ENCODE assay signal across 1 mouse cellular context in genomic region chr2:130655660-130656339, GRCm38 (mm10).
TF ChIP-seq lines count a peak whose summit lies in the region.

No protein-coding gene starts in this region.

TF ChIP-seq in MEL, 35 proteins besides CTCF, POLR2A, EP300 and RAD21:
- peak; percentile 77; the same call in 1 of the 2 replicates for TF ChIP-seq MEF2A (IDR thresholded peaks at IDR 0.05; ENCODE audit: extremely low read depth, insufficient replicate concordance, low read depth, low read length, poor library complexity, severe bottlenecking)
- peak; percentile 96 for TF ChIP-seq GATA1 (IDR thresholded peaks at IDR 0.05; ENCODE audit: low read depth, low read length)
- no peak for TF ChIP-seq ZKSCAN1 (IDR thresholded peaks at IDR 0.05; ENCODE audit: low read depth, low read length)
- no peak for TF ChIP-seq KAT2A (conservative IDR thresholded peaks at IDR 0.05; ENCODE audit: low read depth, low read length)
- TF ChIP-seq BHLHE40 (IDR thresholded peaks at IDR 0.05; ENCODE audit: borderline replicate concordance, low read depth, low read length): no peak
- no peak for TF ChIP-seq POLR2AphosphoS2 (IDR thresholded peaks at IDR 0.05; ENCODE audit: low read length)
- no peak for TF ChIP-seq ZMIZ1 (IDR thresholded peaks at IDR 0.05; ENCODE audit: low read depth, low read length)
- no peak for TF ChIP-seq NRF1 (IDR thresholded peaks at IDR 0.05; ENCODE audit: insufficient read depth, low read depth, low read length, poor library complexity, severe bottlenecking)
- TF ChIP-seq ZNF384 (IDR thresholded peaks at IDR 0.05; ENCODE audit: low read depth, low read length): no peak
- no peak for TF ChIP-seq USF2 (IDR thresholded peaks at IDR 0.05; ENCODE audit: borderline replicate concordance in 1 of 2, insufficient read depth in 1 of 2, low read depth in 1 of 2, low read length in 2 of 2)
- TF ChIP-seq NELFE (IDR thresholded peaks at IDR 0.05; ENCODE audit: low read depth, low read length): no peak
- TF ChIP-seq MAZ (IDR thresholded peaks at IDR 0.05; ENCODE audit: low read depth, low read length): no peak
- peak; percentile 58; the same call in 1 of the 2 replicates for TF ChIP-seq MAFK (IDR thresholded peaks at IDR 0.05; ENCODE audit: borderline replicate concordance, low read depth, low read length)
- no peak for TF ChIP-seq E2F4 (IDR thresholded peaks at IDR 0.05; ENCODE audit: borderline replicate concordance, low read depth, low read length)
- TF ChIP-seq ETS1 (IDR thresholded peaks at IDR 0.05; ENCODE audit: low read depth, low read length): peak; percentile 93
- TF ChIP-seq HCFC1 (IDR thresholded peaks at IDR 0.05; ENCODE audit: low read depth, low read length): peak; percentile 21; the same call in 1 of the 2 replicates
- 0 out of 2 replicates have a peak, but pooled peaks have one; percentile 19 for TF ChIP-seq JUND (IDR thresholded peaks at IDR 0.05; ENCODE audit: low read depth, low read length)
- TF ChIP-seq MYC (IDR thresholded peaks at IDR 0.05; ENCODE audit: low read depth, low read length): no peak
- no peak for TF ChIP-seq GABPA (IDR thresholded peaks at IDR 0.05; ENCODE audit: low read depth, low read length)
- no peak for TF ChIP-seq ZC3H11A (IDR thresholded peaks at IDR 0.05; ENCODE audit: low read depth, low read length)
- TF ChIP-seq ELF1 (IDR thresholded peaks at IDR 0.05; ENCODE audit: low read depth, low read length): no peak
- peak; percentile 42; the same call in 1 of the 2 replicates for TF ChIP-seq MXI1 (IDR thresholded peaks at IDR 0.05; ENCODE audit: low read depth, low read length)
- no peak for TF ChIP-seq CHD1 (IDR thresholded peaks at IDR 0.05; ENCODE audit: low read depth, low read length)
- 0 out of 2 replicates have a peak, but pooled peaks have one; percentile 32 for TF ChIP-seq MAX (IDR thresholded peaks at IDR 0.05; ENCODE audit: low read length)
- TF ChIP-seq SIN3A (IDR thresholded peaks at IDR 0.05; ENCODE audit: low read length): peak; percentile 71
- no peak for TF ChIP-seq CHD2 (IDR thresholded peaks at IDR 0.05; ENCODE audit: low read length)
- TF ChIP-seq POLR2AphosphoS5 (IDR thresholded peaks at IDR 0.05; ENCODE audit: borderline replicate concordance, low read depth, low read length): no peak
- TF ChIP-seq SMC3 (IDR thresholded peaks at IDR 0.05; ENCODE audit: low read depth, low read length): no peak
- TF ChIP-seq MYB (IDR thresholded peaks at IDR 0.05; ENCODE audit: low read depth, low read length): no peak
- TF ChIP-seq TBP (IDR thresholded peaks at IDR 0.05; ENCODE audit: low read depth, low read length): peak; percentile 42; the same call in 1 of the 2 replicates
- no peak for TF ChIP-seq USF1 (IDR thresholded peaks at IDR 0.05; ENCODE audit: low read depth, low read length)
- peak; percentile 90 for TF ChIP-seq TAL1 (IDR thresholded peaks at IDR 0.05; ENCODE audit: low read length)
- TF ChIP-seq UBTF (IDR thresholded peaks at IDR 0.05; ENCODE audit: borderline replicate concordance, insufficient read depth, low read depth, low read length): no peak
- TF ChIP-seq TCF12 (IDR thresholded peaks at IDR 0.05; ENCODE audit: low read depth, low read length): peak; percentile 97
- peak; percentile 83 for TF ChIP-seq RCOR1 (IDR thresholded peaks at IDR 0.05; ENCODE audit: low read depth, low read length)
TF ChIP-seq in MEL: peak in this region for 13.
